Mouse (Mus musculus) gastrocnemius, postnatal 10 days (tissue): ENCODE data around the gene Uchl1. TPM values are rescaled to one million over a fixed set of nuclear protein-coding genes. Genes with fewer than 3 reads are reported as not detected.

Experiments
- DNase-seq: peaks from one replicate; pipeline ENCODE4 v3.0.0; 2021; ENCODE audit warnings: mixed read lengths
- total RNA-seq, 2 experiments: library from RNA; stranded (reverse); gene quantifications; 2 replicates each; pipeline ENCODE4 v1.2.3; 2021

Uchl1 gene
- total RNA-seq, 2 experiments from 2014 or later: 15.0 to 18.4 TPM

GRCm38 (mm10) chr5:66710445-66711019 is 34.6 kb downstream of the Uchl1 start:
- no peak for DNase-seq

- DNase-seq: no peak
Observed at GRCm38 (mm10) chr5:66712801-66713200, 36.9 kb downstream of the Uchl1 start.

- DNase-seq: no peak
Observed at GRCm38 (mm10) chr5:66715498-66715931, 39.6 kb downstream of the Uchl1 start.

- no peak for DNase-seq
Observed at GRCm38 (mm10) chr5:66717931-66718330, 42.0 kb downstream of the Uchl1 start.

GRCm38 (mm10) chr5:66718413-66718812 is 42.5 kb downstream of the Uchl1 start:
- DNase-seq: no peak

- DNase-seq: no peak
Observed at GRCm38 (mm10) chr5:66718880-66719279, 43.0 kb downstream of the Uchl1 start.

- no peak for DNase-seq
Observed at GRCm38 (mm10) chr5:66720921-66721320, 45.0 kb downstream of the Uchl1 start.

- no peak for DNase-seq
Observed at GRCm38 (mm10) chr5:66722586-66722985, 46.7 kb downstream of the Uchl1 start.

GRCm38 (mm10) chr5:66723037-66723436 is 47.1 kb downstream of the Uchl1 start:
- no peak for DNase-seq

- DNase-seq: no peak
Observed at GRCm38 (mm10) chr5:66723626-66724025, 47.7 kb downstream of the Uchl1 start.

GRCm38 (mm10) chr5:66729306-66729705 is 53.4 kb downstream of the Uchl1 start:
- DNase-seq: no peak

- DNase-seq: no peak
Observed at GRCm38 (mm10) chr5:66730621-66731301, 54.9 kb downstream of the Uchl1 start.

- DNase-seq: no peak
Observed at GRCm38 (mm10) chr5:66731302-66731697, 55.4 kb downstream of the Uchl1 start.

GRCm38 (mm10) chr5:66733556-66733955 is 57.7 kb downstream of the Uchl1 start:
- DNase-seq: no peak

Other genes starting within 250 kb of the Uchl1 start
- gene Apbb2, start 57.3 kb upstream of the Uchl1 start, total RNA-seq: 10 to 100 TPM; 55.1 to 56.2 TPM
- gene Limch1, start 69.7 kb downstream of the Uchl1 start, total RNA-seq: 100 to 1,000 TPM; 166 to 172 TPM